Mouse (Mus musculus): ENCODE measurements at regions not wholly inside any gene's neighbourhood (a gene's known extent, or its start where the extent isn't known, plus 50 kb on each side); places are given as distances from the start of the nearest gene placed in this dataset.
A peak's percentile ranks its signal among the peaks of the same experiment; 100 is the strongest.

DNA sequence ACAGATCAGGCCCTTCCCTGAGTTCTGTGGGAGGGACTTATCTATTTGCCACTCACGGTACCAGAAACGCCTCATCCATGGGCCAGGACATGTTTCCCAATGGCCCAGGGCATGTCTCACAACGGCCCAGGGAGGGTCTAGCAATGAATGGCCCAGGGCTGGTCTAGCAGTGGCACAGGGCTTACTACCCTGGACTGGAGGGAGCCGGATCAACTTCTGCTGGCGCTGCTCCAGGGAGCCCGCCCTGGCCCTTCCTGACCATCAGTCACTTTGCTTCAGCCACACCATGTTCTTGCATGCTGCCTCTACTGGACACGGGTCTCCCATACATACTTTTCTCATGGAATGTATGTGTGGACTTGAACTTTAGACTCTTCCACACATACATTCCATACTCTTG lies 290.1 kb upstream of the Zfp637 start:
- intact Hi-C loops (cut with DNase I) = loop anchor here (5.0 kb wide), 1 partner anchor 56 kb away; no protein-coding TSS in a partner anchor
- DNase-seq = no peak

GRCm38 (mm10) chr6:117552006-117552667 lies 288.8 kb upstream of the Zfp637 start:
- intact Hi-C loops (cut with DNase I) = loop anchor here (2.0 to 5.0 kb wide), 2 partner anchors 55 to 111 kb away; no protein-coding TSS in a partner anchor
- peak; percentile 70 to 81 for DNase-seq

DNA sequence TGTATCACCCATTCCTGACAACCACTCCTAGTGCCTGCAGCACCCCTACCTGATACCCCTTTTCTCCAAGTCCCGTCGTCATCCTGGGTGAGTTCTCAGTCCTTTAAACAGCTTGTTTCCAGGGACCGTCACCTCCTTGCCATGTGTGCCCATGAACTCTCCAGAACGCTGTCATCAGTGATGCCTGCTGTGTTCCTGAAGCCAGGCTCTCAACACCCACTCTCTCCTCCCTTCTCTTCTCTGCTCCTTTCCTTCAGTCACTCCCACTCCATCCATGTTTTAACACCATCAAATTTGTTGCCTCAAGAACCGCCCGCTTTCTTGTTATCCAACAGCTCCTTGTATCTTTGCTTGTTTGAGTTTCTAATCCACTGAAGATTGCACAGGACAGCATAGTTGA lies 277.8 kb upstream of the Zfp637 start:
- DNase-seq = no peak
- intact Hi-C loops (cut with DNase I) = no loop called here

- DNase-seq = no peak
- intact Hi-C loops (cut with DNase I) = no loop called here
These were observed 277.3 kb upstream of the Zfp637 start for GRCm38 (mm10) chr6:117563704-117564103.

DNA sequence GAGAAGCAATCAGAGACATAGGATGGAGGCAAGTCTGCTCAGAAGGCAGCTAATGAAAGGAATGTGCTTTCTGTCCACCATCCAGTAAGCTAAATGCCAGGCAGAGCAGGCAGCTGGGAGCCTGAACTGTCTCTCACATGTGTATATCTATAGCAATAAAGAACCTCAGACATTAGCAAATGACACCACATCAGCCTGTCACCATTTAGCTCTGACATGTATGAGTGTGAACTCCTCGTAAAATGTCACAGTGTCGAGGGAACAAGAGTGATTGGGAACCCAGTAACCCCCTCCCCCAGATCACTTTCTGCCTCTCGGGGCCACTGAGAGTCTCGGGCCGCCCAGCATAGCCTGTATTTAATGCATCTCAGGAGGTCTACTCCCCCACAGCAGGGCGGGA lies 274.2 kb upstream of the Zfp637 start:
- no peak for DNase-seq
- intact Hi-C loops (cut with DNase I) = no loop called here

DNA sequence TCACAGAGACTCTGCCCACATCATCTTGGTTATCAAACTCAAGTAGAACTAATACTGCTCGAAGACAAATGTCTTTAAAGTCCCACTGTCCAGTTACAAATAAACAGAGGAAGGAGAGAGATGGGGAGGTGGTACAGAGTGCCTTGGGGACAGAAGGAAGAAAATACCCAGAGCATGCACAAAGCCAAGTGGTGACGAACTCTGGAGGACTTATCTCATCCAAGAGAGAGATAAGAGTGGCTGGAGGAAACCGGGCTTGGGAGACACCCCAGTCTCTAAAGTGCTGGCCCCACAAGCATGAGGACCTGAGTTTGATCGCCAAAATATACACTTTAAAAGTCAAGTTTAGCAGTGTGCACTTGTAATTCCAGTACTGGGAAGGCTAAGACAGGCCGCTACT lies 273.3 kb upstream of the Zfp637 start:
- DNase-seq = no peak

DNA sequence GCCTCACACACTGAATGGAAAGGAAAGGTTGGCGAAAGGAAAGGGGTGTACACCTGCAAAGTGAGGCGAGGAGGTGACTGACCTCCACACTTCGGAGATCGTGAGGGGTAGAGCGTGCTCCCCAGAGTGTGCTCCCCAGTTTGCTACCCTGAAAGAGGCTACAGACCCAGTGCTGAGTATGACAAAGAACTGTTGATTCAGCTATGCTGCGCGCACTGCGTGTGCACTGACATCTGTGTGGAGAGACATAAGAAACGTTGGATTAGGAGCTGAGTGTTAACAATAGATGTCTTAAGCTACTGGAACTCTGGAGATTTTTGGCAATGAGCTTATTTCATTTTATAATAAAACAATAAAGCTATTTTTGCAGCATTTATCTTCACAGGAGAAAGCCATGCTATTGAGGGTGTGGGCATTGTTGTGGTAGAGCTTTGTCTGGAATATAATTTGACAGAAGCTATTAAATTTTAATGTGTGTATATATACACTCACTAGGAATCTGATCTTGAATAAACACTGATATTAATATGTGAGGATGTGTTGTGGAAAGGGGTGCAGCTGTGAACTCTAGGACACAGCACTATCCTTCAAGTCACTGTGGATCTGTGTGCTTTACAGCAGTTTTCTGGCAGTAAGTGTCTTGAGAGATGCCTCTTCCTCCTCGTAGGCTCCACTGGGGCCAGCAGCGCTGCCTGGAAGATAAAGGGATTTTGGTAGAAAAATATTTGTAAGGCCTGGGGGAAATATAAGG lies 271.2 kb upstream of the Zfp637 start:
- intact Hi-C loops (cut with DNase I) = loop anchor here (5.0 kb wide), 1 partner anchor 402 kb away; the partner anchor contains the start of gene Cxcl12
- DNase-seq = no peak

More for the DNA sequence above, 273.3 kb upstream of the Zfp637 start:
- intact Hi-C loops (cut with DNase I) = no loop called here

DNA sequence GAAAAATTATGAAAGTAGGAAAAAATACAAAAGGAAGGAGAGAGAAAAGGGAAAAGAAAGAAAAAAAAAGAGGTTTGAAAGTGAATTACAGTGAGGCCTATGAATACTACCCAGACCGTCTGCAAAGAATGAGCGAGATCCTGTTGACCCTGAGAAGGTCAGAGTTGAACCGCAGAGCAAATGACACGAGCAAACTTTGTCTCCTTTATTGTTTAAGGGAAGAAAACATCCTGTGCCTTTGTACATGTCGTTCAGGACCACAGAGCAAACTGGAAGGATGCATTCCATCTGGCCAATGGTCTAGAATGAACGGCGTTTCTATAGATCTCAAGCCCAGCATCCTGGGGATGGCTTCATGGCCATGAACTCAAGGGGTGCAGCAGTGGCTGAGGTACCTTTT lies 270.6 kb upstream of the Zfp637 start:
- intact Hi-C loops (cut with DNase I) = loop anchor here (5.0 kb wide), 1 partner anchor 403 kb away; the partner anchor contains the start of gene Cxcl12
- no peak for DNase-seq

DNA sequence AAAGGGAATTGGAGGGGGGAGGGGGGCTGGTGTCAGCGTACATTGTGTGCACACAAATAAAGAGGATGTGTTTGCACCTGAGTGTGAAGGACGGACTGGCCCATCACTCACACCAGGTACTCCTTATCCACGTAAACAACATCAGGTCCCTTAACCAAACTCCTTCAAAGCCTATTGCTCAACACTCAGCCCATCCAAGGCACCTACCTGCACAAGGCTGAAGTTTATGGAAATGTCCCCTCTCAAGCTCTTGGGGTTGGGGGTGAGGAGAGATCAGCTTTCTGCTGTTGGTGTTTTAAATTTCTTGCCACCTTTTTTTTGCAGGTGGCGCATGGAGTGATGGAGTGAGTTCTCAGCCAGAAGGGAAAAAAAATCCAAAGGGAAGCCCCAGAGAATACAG lies 270.2 kb upstream of the Zfp637 start:
- intact Hi-C loops (cut with DNase I) = loop anchor here (5.0 kb wide), 1 partner anchor 403 kb away; the partner anchor contains the start of gene Cxcl12
- DNase-seq = no peak

DNA sequence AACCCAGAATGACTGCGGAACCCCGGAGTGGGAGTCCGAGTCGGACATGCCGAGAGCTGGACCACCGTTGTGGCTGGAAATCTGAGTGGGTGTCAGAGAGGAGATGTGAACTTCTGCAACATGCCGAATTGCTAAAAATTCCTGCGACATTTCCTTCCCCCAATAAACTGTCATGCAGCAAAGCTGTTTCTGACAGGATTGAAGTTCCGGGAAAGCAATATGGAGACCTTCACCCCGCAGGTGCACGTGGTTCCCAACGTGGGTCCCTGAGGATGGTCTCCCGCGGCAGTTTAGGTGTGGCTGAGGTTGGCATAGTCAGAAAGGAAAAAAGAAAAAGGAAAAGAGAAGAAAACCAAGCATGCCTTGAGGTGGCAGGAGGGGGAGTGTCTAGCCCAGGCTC lies 269.0 kb upstream of the Zfp637 start:
- DNase-seq = no peak
- intact Hi-C loops (cut with DNase I) = loop anchor here (5.0 kb wide), 1 partner anchor 405 kb away; the partner anchor contains the start of gene Cxcl12

GRCm38 (mm10) chr6:117573371-117573770 lies 267.6 kb upstream of the Zfp637 start:
- DNase-seq = no peak
- intact Hi-C loops (cut with DNase I) = loop anchor here (5.0 kb wide), 1 partner anchor 406 kb away; the partner anchor contains the start of gene Cxcl12

DNA sequence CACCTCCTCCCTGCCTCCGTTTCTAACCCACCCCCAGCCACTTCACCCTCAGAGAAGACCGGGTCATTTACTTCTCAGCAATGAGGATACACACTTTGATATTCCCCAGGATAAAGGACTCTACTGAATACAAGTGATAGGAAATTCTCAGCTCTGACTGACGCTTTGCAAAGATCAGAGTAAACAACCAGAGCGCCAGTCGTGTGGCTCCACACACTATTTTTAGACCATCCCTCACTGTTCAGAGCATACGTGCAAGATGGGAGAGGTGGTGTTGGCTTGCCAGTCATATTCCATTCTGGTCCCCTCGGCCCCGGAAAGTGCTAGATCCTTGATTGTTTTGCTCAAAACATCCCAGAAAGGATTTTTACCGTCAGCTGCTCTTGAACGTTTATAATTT lies 266.8 kb upstream of the Zfp637 start:
- intact Hi-C loops (cut with DNase I) = loop anchor here (5.0 kb wide), 1 partner anchor 407 kb away; the partner anchor contains the start of gene Cxcl12
- no peak for DNase-seq

GRCm38 (mm10) chr6:117575057-117575456 lies 265.9 kb upstream of the Zfp637 start:
- no peak for DNase-seq
- intact Hi-C loops (cut with DNase I) = no loop called here

- intact Hi-C loops (cut with DNase I) = no loop called here
- DNase-seq = no peak
These were observed 265.0 kb upstream of the Zfp637 start for GRCm38 (mm10) chr6:117576021-117576420.

GRCm38 (mm10) chr6:117577539-117578521 lies 263.1 kb upstream of the Zfp637 start:
- DNase-seq = peak in 1 of 2 experiments; percentile 18
- intact Hi-C loops (cut with DNase I) = no loop called here

- intact Hi-C loops (cut with DNase I) = no loop called here
- DNase-seq = no peak
These were observed 260.0 kb upstream of the Zfp637 start for GRCm38 (mm10) chr6:117580951-117581350.

GRCm38 (mm10) chr6:117583121-117583520 lies 257.9 kb upstream of the Zfp637 start:
- peak in 1 of 2 experiments; percentile 31 for DNase-seq
- intact Hi-C loops (cut with DNase I) = no loop called here

- no peak for DNase-seq
- intact Hi-C loops (cut with DNase I) = no loop called here
These were observed 256.4 kb upstream of the Zfp637 start for GRCm38 (mm10) chr6:117584563-117584962.

DNA sequence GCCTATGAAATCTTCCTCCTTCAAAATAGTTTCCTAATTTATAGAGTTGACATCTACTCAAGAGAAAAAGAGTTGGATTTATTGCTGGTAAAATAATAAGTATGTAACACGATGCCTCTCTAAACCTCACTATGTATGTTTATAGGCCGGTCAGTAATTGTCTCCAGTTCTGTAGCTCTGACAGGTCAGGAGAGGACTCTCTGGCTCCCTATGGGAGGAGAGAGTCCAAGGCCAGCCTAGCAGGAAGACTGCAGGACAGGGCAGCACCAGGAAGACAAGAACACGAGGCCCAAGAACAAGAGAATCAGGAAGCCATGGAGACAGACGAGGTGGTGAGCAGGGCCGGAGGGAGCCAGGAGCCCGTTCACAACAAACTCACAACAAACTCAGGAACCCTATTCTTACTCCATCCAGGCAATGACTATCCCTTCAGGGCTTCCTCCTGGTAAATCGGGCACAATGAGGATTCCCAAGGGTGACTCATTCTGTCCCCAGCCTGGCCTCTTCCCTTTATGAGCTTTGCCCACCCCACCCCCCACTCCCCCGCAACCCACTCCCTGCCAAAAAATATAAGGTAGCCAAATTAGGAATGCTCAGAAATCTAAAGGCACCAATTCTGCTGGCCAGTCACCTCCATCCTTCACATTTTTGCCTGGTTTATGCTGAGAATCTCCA lies 244.7 kb upstream of the Zfp637 start:
- DNase-seq = no peak
- intact Hi-C loops (cut with DNase I) = no loop called here

DNA sequence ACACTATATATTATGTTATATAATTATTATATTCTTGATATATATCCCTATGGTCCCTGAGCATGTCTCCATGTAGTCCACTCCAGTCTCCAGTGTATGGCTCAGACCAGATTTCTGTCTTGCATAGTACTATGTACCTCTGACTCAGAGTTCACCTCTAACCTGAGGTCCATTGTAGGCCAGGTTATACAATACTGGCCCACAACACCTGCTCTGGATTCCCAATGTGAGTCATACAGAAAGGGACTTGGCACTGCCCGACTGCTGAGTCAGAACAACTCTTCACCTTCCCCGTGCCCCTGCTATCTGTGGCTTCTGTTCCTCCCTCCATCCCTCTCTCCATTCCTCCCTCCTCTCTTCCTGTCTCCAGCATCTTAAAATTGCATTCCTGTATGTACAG lies 236.1 kb upstream of the Zfp637 start:
- no peak for DNase-seq
- intact Hi-C loops (cut with DNase I) = loop anchor here (5.0 kb wide), 2 partner anchors 53 to 433 kb away; no protein-coding TSS in a partner anchor

All from heart, postnatal 10 days (tissue).